Mouse (Mus musculus) lung, postnatal 0 days (tissue): ENCODE data around the gene Gm4969. TPM values are rescaled to one million over a fixed set of nuclear protein-coding genes. Genes with fewer than 3 reads are reported as not detected.

ENCODE experiments used
- ATAC-seq: fragments of 200-750 bp; cut with Nextera tagmentation; 2 replicates; pipeline ENCODE4 v1.8.0; 2017; ENCODE audit warnings: moderate library complexity
- DNase-seq: peaks from one replicate; pipeline ENCODE4 v3.0.0-alpha.2; 2016; ENCODE audit warnings: low spot score
- H3K27ac ChIP-seq: fragments of 300-500 bp; sonication (generic); 2 replicates; pipeline ENCODE4 v1.5.1; 2014; ENCODE audit warnings: antibody characterized with exemption, mild to moderate bottlenecking, low read length, mixed read lengths
- H3K27me3 ChIP-seq: fragments of 300-500 bp; sonication (generic); replicated peaks from 2 replicates; pipeline ENCODE4 v1.6.1; 2014; ENCODE audit warnings: low read length, mixed read lengths; ENCODE audit not compliant: insufficient read depth
- H3K36me3 ChIP-seq: fragments of 300-500 bp; sonication (generic); 2 replicates; pipeline ENCODE4 v1.6.1; 2014; ENCODE audit warnings: low read length, mixed read lengths; ENCODE audit not compliant: insufficient read depth
- H3K4me1 ChIP-seq: fragments of 300-500 bp; sonication (generic); 2 replicates; pipeline ENCODE4 v1.6.1; 2014; ENCODE audit warnings: antibody characterized with exemption, low read depth, low read length, mixed read lengths; ENCODE audit not compliant: insufficient read depth
- H3K4me2 ChIP-seq: fragments of 300-500 bp; sonication (generic); replicated peaks from 2 replicates; pipeline ENCODE4 v1.6.1; 2014; ENCODE audit warnings: low read depth, mild to moderate bottlenecking, low read length, moderate library complexity, mixed read lengths
- H3K4me3 ChIP-seq: fragments of 300-500 bp; sonication (generic); 2 replicates; pipeline ENCODE4 v1.5.1; 2014; ENCODE audit warnings: low read depth, low read length
- H3K9ac ChIP-seq: fragments of 300-500 bp; sonication (generic); replicated peaks from 2 replicates; pipeline ENCODE4 v1.6.1; 2014; ENCODE audit warnings: low read depth, mild to moderate bottlenecking
- H3K9me3 ChIP-seq: fragments of 300-500 bp; sonication (generic); 2 replicates; pipeline ENCODE4 v1.6.1; 2016; ENCODE audit warnings: low read length, mixed read lengths
- CTCF ChIP-seq: IDR thresholded peaks from 2 replicates; pipeline ENCODE4 v1.5.1; 2016; ENCODE audit warnings: antibody characterized with exemption, mild to moderate bottlenecking
- EP300 ChIP-seq: IDR thresholded peaks from 2 replicates; pipeline ENCODE4 v1.6.1; 2016; ENCODE audit warnings: antibody characterized with exemption, mild to moderate bottlenecking, control low read depth
- WGBS: fragments of 180-500 bp; shearing (Covaris S2); extraction: QIAGEN DNeasy Blood & Tissue Kit; methylation state at CpG from one replicate; pipeline ENCODE4 v1.1.7; 2014; 5-methylcytosine and 5-hydroxymethylcytosine counted together
- polyA plus RNA-seq: library from polyadenylated mRNA; unstranded; fragments of >200 nt; fragmentation: Nextera tagmentation; extraction: Ambion mirVana; gene quantifications from 2 replicates; pipeline ENCODE4 v1.2.1, GENCODE M21; 2015

Gm4969 gene
- polyA plus RNA-seq, 1 experiment from 2014 or later = 0.20 TPM

DNA sequence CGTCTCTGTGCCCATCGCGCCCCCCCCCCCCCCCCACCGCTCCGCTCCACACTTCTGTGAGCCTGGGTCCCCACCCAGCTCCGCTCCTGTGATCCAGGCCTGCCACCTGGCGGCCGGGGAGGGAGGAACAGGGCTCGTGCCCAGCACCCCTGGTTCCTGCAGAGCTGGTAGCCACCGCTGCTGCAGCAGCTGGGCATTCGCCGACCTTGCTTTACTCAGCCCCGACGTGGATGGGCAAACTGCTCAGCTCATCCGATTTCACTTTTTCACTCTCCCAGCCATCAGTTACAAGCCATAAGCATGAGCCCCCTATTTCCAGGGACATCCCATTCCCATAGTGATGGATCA is 25.0 kb downstream of the Gm4969 start:
- Histone ChIP-seq H3K27me3 (no peaks in the 10 kb centered on the region), H3K4me1 (peaks cover 14% of the 10 kb centered on the region), H3K4me2 (peak overlapping the region; percentile 93), H3K9me3 (no peaks in the 10 kb centered on the region), H3K27ac (no peak overlapping the region; the same call in 1 of the 2 replicates), H3K4me3 (peak overlapping the region; percentile 69), H3K9ac (no peak overlapping the region), H3K36me3 (no peaks in the 10 kb centered on the region)
- DNase-seq (peak; percentile 82), ATAC-seq (peak; percentile 74)
- 1% methylated on average over 7 of the region's 15 CpGs for WGBS
- TF ChIP-seq EP300 = no peak
- peak; percentile 90 for TF ChIP-seq CTCF

DNA sequence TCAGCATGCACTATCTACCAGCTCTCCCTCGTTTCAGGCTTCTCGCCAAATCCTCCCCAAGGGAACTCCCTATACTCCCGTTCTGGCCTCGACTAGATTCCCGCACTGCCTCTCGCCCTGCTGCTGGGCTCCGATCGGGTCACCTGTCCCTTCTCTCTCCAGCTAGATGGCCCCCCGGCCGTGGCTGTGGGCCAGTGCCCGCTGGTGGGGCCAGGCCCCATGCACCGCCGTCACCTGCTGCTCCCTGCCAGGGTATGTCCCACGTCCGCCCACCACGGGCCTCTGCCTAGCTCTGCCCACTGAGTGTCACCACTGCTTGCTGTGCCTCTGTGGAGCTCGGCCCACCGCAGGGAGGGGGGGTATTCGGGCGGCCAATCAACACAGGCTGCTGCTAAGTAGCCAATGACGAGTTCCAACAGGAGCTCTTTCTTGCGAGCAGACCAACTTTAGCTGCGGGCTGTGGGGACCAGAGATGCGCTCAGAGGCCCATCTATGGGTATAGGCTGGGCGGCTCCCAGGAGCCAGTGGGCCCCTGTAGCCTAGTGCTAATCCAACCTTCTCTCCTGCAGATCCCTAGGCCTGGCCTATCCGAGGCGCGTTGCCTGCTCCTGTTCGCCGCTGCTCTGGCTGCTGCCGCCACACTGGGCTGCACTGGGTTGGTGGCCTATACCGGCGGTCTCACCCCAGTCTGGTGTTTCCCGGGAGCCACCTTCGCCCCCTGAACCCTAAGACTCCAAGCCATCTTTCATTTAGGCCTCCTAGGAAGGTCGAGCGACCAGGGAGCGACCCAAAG is 25.6 kb downstream of the Gm4969 start:
- peak; percentile 55 for DNase-seq

DNA sequence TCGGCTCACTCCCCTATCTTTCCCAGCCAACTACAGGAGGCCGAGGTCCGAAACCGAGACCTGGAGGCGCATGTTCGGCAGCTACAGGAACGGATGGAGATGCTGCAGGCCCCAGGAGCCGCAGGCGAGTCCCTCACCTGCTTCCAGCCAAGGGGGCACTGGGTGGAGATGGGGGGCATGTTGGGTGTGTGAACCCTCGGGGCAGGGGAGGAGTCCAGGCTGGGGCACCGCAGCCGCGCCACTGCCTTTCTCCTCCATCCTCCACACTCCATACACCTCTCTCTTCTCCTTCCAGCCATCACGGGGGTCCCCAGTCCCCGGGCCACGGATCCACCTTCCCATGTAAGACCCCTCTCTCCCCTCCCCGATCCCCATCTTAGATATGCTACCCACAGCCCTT is 26.3 kb downstream of the Gm4969 start:
- Histone ChIP-seq H3K27me3 (no peaks in the 10 kb centered on the region), H3K4me2 (no peak overlapping the region), H3K4me3 (no peak overlapping the region), H3K4me1 (peaks cover 14% of the 10 kb centered on the region), H3K9me3 (no peaks in the 10 kb centered on the region), H3K36me3 (no peaks in the 10 kb centered on the region), H3K9ac (no peak overlapping the region), H3K27ac (no peak overlapping the region)
- no peak for TF ChIP-seq CTCF
- TF ChIP-seq EP300 = no peak
- 66% methylated on average over 16 of the region's 17 CpGs for WGBS
- DNase-seq (no peak), ATAC-seq (no peak)

More for the DNA sequence above, 25.6 kb downstream of the Gm4969 start:
- WGBS = 12% methylated on average over 37 of the region's 38 CpGs
- H3K36me3 ChIP-seq = no peaks in the 10 kb centered on the region
- no peaks in the 10 kb centered on the region for H3K27me3 ChIP-seq
- peak overlapping the region; percentile 93 for H3K4me2 ChIP-seq
- TF ChIP-seq CTCF = no peak
- TF ChIP-seq EP300 = no peak
- peaks cover 14% of the 10 kb centered on the region for H3K4me1 ChIP-seq
- H3K9ac ChIP-seq = no peak overlapping the region
- H3K9me3 ChIP-seq = no peaks in the 10 kb centered on the region
- H3K27ac ChIP-seq = peak overlapping the region; percentile 26; the same call in 1 of the 2 replicates
- peak overlapping the region; percentile 69; the same call in 1 of the 2 replicates for H3K4me3 ChIP-seq
- peak; percentile 23 for ATAC-seq

DNA sequence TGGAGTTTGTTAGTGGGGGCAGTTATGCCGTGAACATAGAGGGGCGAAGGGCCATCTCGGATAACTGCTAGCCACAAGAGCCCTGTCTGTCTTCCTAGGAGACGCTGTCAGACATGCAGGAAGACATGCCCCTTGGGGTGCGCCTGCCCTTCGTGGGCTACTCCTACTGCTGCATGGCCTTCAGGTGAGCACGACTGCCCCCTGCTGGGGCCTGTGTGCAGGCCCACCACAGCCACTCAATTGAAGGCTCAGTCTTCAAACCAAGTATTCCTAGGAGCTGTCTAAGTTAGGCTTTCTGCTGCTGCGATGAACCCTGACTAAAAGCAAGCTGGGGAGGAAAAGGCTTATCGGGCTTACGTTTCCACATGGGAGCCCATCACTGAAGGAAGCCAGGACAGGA is 29.4 kb downstream of the Gm4969 start:
- no peaks in the 10 kb centered on the region for H3K36me3 ChIP-seq
- no peaks in the 10 kb centered on the region for H3K27me3 ChIP-seq
- no peak overlapping the region for H3K27ac ChIP-seq
- ATAC-seq (no peak), DNase-seq (peak; percentile 76)
- WGBS = 34% methylated on average over 10 of the region's 10 CpGs
- no peak overlapping the region for H3K4me2 ChIP-seq
- H3K4me1 ChIP-seq = peaks cover 18% of the 10 kb centered on the region
- H3K9me3 ChIP-seq = no peaks in the 10 kb centered on the region
- H3K9ac ChIP-seq = no peak overlapping the region
- H3K4me3 ChIP-seq = no peak overlapping the region
- TF ChIP-seq CTCF (peak; percentile 89), EP300 (no peak)

DNA sequence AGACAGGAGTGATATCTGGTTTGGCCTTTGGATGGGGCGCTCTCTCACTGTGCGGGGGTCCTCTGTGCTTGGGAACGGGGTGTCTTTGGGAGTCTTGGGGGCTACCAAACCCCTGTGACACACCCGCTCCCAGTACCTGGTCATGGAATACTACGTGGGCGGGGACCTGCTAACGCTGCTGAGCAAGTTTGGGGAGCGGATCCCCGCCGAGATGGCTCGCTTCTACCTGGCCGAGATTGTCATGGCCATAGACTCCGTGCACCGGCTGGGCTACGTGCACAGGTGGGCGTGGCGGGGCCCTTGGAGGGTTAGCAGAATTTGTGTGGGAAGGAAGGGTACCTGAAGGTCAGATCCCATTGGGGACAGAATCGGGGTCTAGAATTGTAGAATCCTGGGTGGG is 31.4 kb downstream of the Gm4969 start:
- DNase-seq = no peak
- WGBS = 75% methylated on average over 18 of the region's 18 CpGs
- no peak for ATAC-seq
- no peak overlapping the region for H3K27ac ChIP-seq
- H3K4me1 ChIP-seq = peaks cover 19% of the 10 kb centered on the region
- H3K9me3 ChIP-seq = no peaks in the 10 kb centered on the region
- peaks cover 6% of the 10 kb centered on the region; the same call in 1 of the 2 replicates for H3K36me3 ChIP-seq
- H3K4me2 ChIP-seq = no peak overlapping the region
- no peak overlapping the region for H3K4me3 ChIP-seq
- no peak overlapping the region for H3K9ac ChIP-seq
- no peaks in the 10 kb centered on the region for H3K27me3 ChIP-seq
- no peak for TF ChIP-seq CTCF
- TF ChIP-seq EP300 = no peak

DNA sequence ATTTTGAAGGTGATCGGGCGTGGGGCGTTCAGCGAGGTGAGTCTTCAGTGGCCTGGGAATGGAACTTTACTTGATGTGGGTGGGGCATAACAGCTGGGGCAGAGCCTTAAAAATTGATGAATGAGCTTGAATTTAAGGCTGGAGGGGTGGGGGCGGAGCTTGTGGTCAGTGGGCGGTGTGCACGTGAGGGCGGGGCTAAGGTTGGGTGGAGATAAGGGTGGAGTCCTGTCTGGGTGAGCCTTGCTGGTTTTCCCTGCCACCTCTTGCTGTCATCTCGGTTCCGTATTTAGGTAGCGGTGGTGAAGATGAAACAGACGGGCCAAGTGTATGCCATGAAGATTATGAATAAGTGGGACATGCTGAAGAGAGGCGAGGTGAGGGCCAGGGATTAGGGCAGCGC is 32.1 kb downstream of the Gm4969 start:
- H3K4me3 ChIP-seq = peak overlapping the region; percentile 1; the same call in 1 of the 2 replicates
- peaks cover 19% of the 10 kb centered on the region for H3K4me1 ChIP-seq
- H3K4me2 ChIP-seq = peak overlapping the region; percentile 54; the same call in 1 of the 2 replicates
- no peak for TF ChIP-seq CTCF
- no peak for TF ChIP-seq EP300
- no peaks in the 10 kb centered on the region for H3K27me3 ChIP-seq
- H3K27ac ChIP-seq = no peak overlapping the region
- H3K36me3 ChIP-seq = peaks cover 13% of the 10 kb centered on the region; the same call in 1 of the 2 replicates
- no peak overlapping the region for H3K9ac ChIP-seq
- 11% methylated on average over 14 of the region's 14 CpGs for WGBS
- ATAC-seq (peak; percentile 53), DNase-seq (peak; percentile 73)
- no peaks in the 10 kb centered on the region for H3K9me3 ChIP-seq
